Mouse (Mus musculus) heart, postnatal 25 days (tissue): ENCODE measurements around the gene Bcor. TPM values are rescaled to one million over a fixed set of nuclear protein-coding genes. Genes with fewer than 3 reads are reported as not detected.

Experiments used
- DNase-seq: peaks from one replicate; pipeline ENCODE4 v3.0.0; 2022; ENCODE audit warnings: low spot score
- intact Hi-C: fragments of 180-260 bp; cut with DNase I; formaldehyde crosslinking; loops from one replicate; pipeline ENCODE4 v1.15.1; 2025
- total RNA-seq, 2 experiments: library from RNA; stranded (reverse); gene quantifications; 2 replicates each; pipeline ENCODE4 v1.2.3; 2021

The Bcor gene
- total RNA-seq, 2 experiments from 2014 or later, result 22.0 to 22.7 TPM

GRCm38 (mm10) chrX:12046676-12047075 is 113.5 kb downstream of the Bcor start:
- intact Hi-C loops, result no loop called here
- no peak for DNase-seq

GRCm38 (mm10) chrX:12043352-12043751 is 116.8 kb downstream of the Bcor start:
- DNase-seq, result no peak
- intact Hi-C loops, result no loop called here

- no peak for DNase-seq
- intact Hi-C loops, result no loop called here
Observed at GRCm38 (mm10) chrX:12041453-12041852, 118.7 kb downstream of the Bcor start.

- intact Hi-C loops, result no loop called here
- no peak for DNase-seq
Observed at GRCm38 (mm10) chrX:12014726-12015464, 145.3 kb downstream of the Bcor start.

GRCm38 (mm10) chrX:12010660-12011059 is 149.5 kb downstream of the Bcor start:
- DNase-seq, result no peak
- intact Hi-C loops, result no loop called here

- intact Hi-C loops, result loop anchor here (5.0 to 10.0 kb wide), 4 partner anchors 148 to 374 kb away; no protein-coding TSS in a partner anchor
- DNase-seq, result no peak
Observed at GRCm38 (mm10) chrX:12009046-12009445, 151.1 kb downstream of the Bcor start.

DNA sequence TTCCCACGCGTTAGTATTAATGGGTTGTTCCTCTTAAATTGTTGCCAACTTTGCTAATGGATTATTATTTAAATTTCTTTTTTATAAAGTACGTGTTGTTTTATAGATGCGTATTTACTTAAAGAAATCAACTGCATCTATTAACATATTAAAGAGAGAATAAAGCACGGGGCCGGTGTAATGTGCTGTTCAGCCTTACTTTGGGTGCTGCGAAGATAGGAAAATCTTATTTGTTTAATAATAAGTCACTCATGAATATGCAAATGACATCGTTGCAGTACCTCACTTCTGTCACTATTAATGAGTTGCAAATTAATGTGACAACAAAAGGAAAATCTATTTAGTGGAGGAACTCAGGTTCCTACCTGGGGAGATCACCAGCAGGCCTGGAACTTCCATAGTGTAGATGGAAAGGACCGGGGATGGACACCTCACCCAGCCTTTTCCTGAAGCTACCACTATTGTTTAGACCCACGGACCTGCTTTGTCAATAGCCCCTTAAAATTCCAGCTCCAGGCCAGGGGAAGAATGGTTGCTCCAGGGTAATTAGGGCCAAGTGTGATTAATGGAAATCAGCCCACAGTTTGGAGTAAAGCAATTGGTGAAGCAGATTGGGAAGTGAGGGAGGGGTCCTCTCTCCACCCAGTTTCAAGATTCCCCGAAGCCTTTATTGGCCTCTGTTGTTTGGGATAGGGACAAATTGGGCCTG is 152.2 kb downstream of the Bcor start:
- intact Hi-C loops, result loop anchor here (2.0 to 10.0 kb wide), 6 partner anchors 71 to 373 kb away; no protein-coding TSS in a partner anchor
- no peak for DNase-seq

GRCm38 (mm10) chrX:12006882-12007753 is 153.0 kb downstream of the Bcor start:
- intact Hi-C loops, result loop anchor here (2.0 to 10.0 kb wide), 6 partner anchors 72 to 372 kb away; no protein-coding TSS in a partner anchor
- DNase-seq, result peak; percentile 55

DNA sequence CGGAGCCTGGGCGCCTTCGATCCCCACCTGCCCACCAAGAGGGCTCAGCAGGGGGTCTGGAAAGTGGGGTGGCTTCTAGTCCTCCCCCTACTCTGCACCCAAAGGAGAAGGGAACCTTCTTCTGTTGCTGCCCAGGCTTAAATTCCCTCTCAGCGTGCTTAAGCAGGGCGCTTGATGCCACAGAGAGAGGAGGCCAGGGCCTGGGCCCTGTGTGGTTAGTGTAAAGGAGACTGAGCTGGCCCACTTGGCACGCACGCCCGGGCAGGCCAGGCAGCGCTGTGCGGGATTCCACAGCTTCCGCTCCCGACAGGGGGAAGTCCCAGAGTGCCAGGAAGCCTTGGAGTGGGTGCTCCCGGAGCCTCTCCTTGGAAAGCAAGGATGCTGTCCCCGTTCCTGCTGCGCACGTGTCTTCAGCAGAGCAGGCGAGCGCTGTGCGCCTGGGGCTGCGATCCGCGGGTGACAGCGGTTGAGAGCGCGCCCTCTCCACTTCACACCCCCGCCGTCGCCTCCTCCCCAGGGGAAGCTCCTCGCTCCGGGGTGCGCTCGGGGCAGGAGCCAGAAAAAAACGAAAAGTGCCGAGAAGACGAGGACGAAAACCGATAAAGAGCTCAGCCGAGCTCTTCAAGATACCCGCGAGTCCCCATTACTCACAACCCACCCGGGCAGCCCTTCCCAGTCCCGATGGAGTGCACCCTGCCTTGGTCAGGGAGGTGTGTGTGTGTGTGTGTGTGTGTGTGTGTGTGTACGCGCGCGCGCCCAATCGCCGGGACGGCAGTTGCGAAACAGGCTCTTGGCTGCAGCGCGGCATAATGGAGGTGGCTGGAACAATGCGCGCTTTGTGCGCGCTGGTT is 153.9 kb downstream of the Bcor start:
- peak; percentile 49 for DNase-seq
- intact Hi-C loops, result loop anchor here (2.0 to 10.0 kb wide), 6 partner anchors 73 to 371 kb away; no protein-coding TSS in a partner anchor

DNA sequence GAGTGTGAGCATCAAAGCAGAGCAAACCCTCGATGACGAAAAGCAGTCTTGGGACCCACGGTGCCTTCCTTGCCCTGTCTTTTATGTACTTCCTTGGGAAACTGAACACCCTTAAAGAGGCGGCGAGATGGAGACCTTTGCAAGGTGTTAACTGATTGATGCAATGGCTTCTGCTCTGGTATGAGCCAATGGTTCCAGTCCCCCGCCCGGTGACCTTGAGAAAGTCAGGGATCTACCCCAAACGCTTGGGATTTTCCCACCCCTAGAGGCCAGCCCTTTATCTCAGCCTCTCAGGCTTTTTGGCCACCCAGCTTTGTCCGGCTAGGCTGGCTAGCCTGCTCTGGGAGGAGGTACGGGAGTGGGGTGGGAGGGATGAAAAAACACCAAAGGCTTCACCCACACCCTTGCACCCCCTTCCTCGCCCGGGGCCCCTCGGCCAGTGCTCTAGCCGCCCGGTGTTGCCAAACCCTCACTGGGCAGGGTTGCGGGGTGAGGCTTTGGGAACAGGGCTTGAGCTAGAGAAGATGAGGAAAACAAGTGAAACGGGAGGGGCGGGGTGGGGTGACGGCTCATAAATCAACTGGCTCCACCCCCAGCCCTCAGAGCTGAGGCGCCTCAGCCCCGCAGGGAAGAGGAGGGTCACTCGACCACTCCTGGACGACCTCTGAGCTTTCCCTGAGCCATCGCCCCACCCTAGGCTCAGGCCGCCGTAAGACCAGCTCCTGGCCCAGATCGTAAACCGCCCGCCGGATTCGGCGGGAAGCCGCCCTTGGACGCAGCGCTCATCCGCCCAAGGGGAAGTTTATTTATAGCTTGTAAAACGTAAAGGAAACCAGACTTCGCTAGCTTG is 154.7 kb downstream of the Bcor start:
- intact Hi-C loops, result loop anchor here (2.0 to 10.0 kb wide), 7 partner anchors 73 to 371 kb away; no protein-coding TSS in a partner anchor
- peak; percentile 57 for DNase-seq

GRCm38 (mm10) chrX:12004416-12004815 is 155.7 kb downstream of the Bcor start:
- DNase-seq, result no peak
- intact Hi-C loops, result loop anchor here (2.0 to 10.0 kb wide), 3 partner anchors 67 to 370 kb away; no protein-coding TSS in a partner anchor

DNA sequence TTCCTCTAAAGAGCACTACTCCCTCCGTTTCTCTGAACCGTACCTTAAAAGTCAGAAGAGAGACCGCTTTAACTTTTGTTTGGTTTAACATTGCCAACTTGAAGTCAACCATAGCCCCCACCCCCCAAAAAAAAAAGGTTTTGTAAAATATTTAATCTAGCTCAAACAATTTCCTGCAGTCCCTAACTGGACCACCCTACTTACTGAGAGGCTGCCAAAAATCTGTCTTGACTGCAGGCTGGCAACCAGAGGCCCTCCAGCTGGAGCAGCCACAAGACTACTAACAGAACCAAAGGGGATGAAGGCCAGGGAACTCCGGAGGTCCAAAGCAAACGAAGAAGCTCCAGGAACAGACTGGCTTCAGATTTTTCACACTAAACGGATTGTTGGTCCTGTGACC is 156.2 kb downstream of the Bcor start:
- intact Hi-C loops, result loop anchor here (2.0 to 10.0 kb wide), 3 partner anchors 67 to 369 kb away; no protein-coding TSS in a partner anchor
- no peak for DNase-seq

- intact Hi-C loops, result loop anchor here (5.0 to 10.0 kb wide), 2 partner anchors 66 to 369 kb away; no protein-coding TSS in a partner anchor
- DNase-seq, result no peak
Observed at GRCm38 (mm10) chrX:12003539-12003938, 156.6 kb downstream of the Bcor start.

DNA sequence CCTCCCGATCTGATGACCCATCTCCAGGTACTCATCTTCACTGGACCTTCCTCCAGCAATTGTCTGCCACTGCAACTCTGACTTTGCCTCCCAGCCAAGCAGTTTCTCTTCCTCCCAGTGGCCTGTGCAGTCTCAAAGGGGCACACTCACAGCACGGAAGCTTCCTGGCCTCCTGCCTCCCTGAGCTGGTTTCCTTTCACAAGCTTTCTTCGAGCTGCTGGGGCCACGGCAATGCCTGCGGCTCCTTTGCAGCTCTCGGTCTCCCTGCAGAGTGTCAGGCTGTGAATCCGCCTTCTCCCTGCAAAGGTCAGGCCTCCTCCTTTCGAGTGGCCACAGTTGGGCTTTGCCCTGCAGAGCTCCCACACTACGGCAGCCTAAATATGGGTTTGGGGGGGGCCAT is 157.0 kb downstream of the Bcor start:
- DNase-seq, result no peak

GRCm38 (mm10) chrX:12002596-12002995 is 157.6 kb downstream of the Bcor start:
- intact Hi-C loops, result loop anchor here (5.0 to 10.0 kb wide), 2 partner anchors 65 to 368 kb away; no protein-coding TSS in a partner anchor
- DNase-seq, result no peak

More for the DNA sequence above, 157.0 kb downstream of the Bcor start:
- intact Hi-C loops, result loop anchor here (5.0 to 10.0 kb wide), 2 partner anchors 66 to 368 kb away; no protein-coding TSS in a partner anchor

- intact Hi-C loops, result loop anchor here (5.0 to 10.0 kb wide), 2 partner anchors 65 to 367 kb away; no protein-coding TSS in a partner anchor
- DNase-seq, result no peak
Observed at GRCm38 (mm10) chrX:12001969-12002368, 158.2 kb downstream of the Bcor start.

DNA sequence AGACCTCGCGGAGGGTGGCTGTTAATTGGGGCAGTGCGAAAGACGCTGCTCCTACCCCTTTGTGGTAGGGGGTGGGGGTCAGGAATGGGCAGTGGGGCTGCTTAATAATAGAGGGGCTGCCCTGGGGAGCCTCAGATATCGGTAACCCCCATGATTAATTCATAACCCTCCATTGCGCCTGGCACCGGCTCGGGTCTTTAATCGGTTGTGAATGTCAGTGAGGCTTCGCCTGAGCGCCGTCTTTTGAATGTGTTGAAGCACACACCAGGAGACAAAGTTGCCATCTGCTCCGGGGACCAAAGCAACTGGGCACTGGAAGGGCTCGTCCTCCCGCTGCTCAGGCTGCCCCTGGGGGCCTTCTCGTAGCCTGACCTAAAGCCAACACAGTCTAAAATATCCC is 158.8 kb downstream of the Bcor start:
- DNase-seq, result no peak
- intact Hi-C loops, result loop anchor here (5.0 to 10.0 kb wide), 2 partner anchors 64 to 367 kb away; no protein-coding TSS in a partner anchor
